Comparison of ENCODE assay signal across 10 mouse cellular contexts in the genomic region with DNA sequence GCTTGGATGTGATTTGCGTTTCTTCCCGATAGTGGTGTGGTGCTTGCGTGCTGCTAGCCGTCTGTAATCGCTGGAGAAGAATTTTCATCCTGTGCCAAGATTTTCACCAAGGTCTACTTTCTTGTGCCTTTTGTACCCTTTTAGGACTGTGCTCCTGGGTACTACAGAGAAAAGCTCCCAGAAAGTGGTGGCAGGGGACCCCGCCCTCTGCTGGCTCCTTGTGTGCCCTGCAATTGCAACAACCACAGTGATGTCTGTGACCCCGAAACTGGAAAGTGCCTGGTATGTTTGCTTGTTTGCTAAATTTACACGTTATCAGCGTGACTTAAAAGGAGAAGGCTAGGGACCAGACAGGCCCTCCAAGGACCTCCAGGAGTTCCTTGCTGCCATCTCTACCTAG.
A peak's percentile ranks its signal among the peaks of the same experiment; 100 is the strongest.
DNase-seq lines count a peak whose midpoint lies in the region; ATAC-seq and TF ChIP-seq lines count a peak whose summit lies in the region.
"Had no signal": no experiment of that assay in that cellular context is flagged by ENCODE, and none has a peak within 500 bp of the region (broad histone marks: within the 10 kb centered on the region; RNA-seq: fewer than 3 reads in every experiment).

No protein-coding gene starts in this region.

- peak; percentile 41 for TF ChIP-seq CTCF in gastrocnemius, adult 2 months (IDR thresholded peaks at IDR 0.05)

- H3K27ac ChIP-seq in gastrocnemius, adult 2 months: no peak overlapping the region
- H3K27ac ChIP-seq: stomach, embryonic 15.5 days had no signal

- no peak for ATAC-seq in activated CD4-positive, CD25-positive, alpha-beta regulatory T cell, adult 4 months

- no peak overlapping the region for H3K4me3 ChIP-seq in gastrocnemius, adult 2 months
- H3K4me3 ChIP-seq: megakaryocyte, embryonic 14.5 days; stomach, embryonic 15.5 days had no signal

- intact Hi-C loops in gastrocnemius, adult 2 months (cut with DNase I): no loop called here
- intact Hi-C loops in gastrocnemius, postnatal 14 days (cut with DNase I; ENCODE audit: low total_unique reads): no loop called here
- intact Hi-C loops in left cerebral cortex, postnatal 4 days (cut with DNase I): no loop called here
- intact Hi-C loops in gastrocnemius, postnatal 36 days (cut with DNase I): no loop called here

- no peak for DNase-seq in gastrocnemius, adult 2 months
- DNase-seq in gastrocnemius, postnatal 14 days: no peak
- DNase-seq in left cerebral cortex, postnatal 4 days: peak; percentile 33
- DNase-seq in left cerebral cortex, adult 8-10 months (ENCODE audit: low spot score in 2 of 2): no peak
- DNase-seq in Muller cell, postnatal 12 days (ENCODE audit: inconsistent ontology term): peak; percentile 9
- peak; percentile 7 to 8 for DNase-seq in frontal cortex, postnatal 25 days (ENCODE audit: low spot score in 2 of 2)
- no peak for DNase-seq in gastrocnemius, postnatal 36 days

Comparison
In these comparisons a context has a peak if more than half of its experiments do, and no peak if none do; other contexts are left out.
1. DNase-seq: peak in left cerebral cortex, postnatal 4 days (single experiment), Muller cell, postnatal 12 days (single experiment) and frontal cortex, postnatal 25 days (2 of 2); none in gastrocnemius, adult 2 months (single experiment), gastrocnemius, postnatal 14 days (single experiment), left cerebral cortex, adult 8-10 months (0 of 2) and gastrocnemius, postnatal 36 days (0 of 2).